Mouse (Mus musculus) left cerebral cortex, postnatal 36 days (tissue): ENCODE results near the gene Plekha1. TPM values are rescaled to one million over a fixed set of nuclear protein-coding genes. Genes with fewer than 3 reads are reported as not detected.

Source experiments
- DNase-seq, 2 experiments: peaks; one replicate each; pipeline ENCODE4 v3.0.0; 2021 to 2022; ENCODE audit warnings: low spot score in 2 of 2, mixed read lengths in 1 of 2
- intact Hi-C: fragments of 180-260 bp; cut with DNase I; formaldehyde crosslinking; loops from one replicate; pipeline ENCODE4 v1.15.1; 2025
- total RNA-seq, 2 experiments: library from RNA; stranded (reverse); gene quantifications; 2 replicates each; pipeline ENCODE4 v1.2.3; 2021

Gene Plekha1
- 100 to 1,000 TPM in 1 of 2 experiments, 10 to 100 TPM in 1; 82.7 to 107 TPM for total RNA-seq

- peak; percentile 99 to 100 for DNase-seq
- intact Hi-C loops = loop anchor here (5.0 kb wide), 2 partner anchors 36 to 39 kb away; no protein-coding TSS in a partner anchor
Measured at GRCm38 (mm10) chr7:130865613-130866591, at the start of gene Plekha1. Gene Plekha1, plus strand, starts transcription at chr7:130865756.

GRCm38 (mm10) chr7:130816243-130816642 lies 49.3 kb upstream of the Plekha1 start:
- no peak for DNase-seq
- intact Hi-C loops = no loop called here

DNA sequence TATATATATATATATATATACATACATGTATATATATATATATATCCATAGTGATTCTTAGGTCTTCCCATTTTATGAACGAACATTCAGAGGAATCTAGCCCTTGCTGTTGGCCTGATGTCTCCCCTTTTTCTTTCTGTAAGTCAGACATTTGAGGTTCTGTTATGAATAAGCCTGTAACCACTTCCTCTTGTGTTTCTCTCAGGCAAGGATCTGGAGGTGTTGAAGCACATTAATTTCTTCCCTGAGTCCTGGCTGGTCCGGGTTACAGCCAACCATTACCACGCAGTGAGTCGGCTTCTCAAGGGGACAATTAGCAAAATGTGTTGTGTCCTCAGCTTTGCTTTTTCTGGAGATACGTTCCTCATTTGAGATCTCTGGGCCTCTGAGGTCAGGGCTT lies 46.7 kb upstream of the Plekha1 start:
- DNase-seq = no peak
- intact Hi-C loops = no loop called here

- intact Hi-C loops = no loop called here
- peak in 1 of 2 experiments; percentile 23 for DNase-seq
Measured at GRCm38 (mm10) chr7:130819624-130820023, 45.9 kb upstream of the Plekha1 start.

- intact Hi-C loops = no loop called here
- DNase-seq = no peak
Measured at GRCm38 (mm10) chr7:130823992-130824391, 41.6 kb upstream of the Plekha1 start.

- no peak for DNase-seq
- intact Hi-C loops = loop anchor here (2.0 to 5.0 kb wide), 4 partner anchors 41 to 88 kb away; partner anchors contain the start of genes Btbd16 and Plekha1
Measured at GRCm38 (mm10) chr7:130826343-130826742, 39.2 kb upstream of the Plekha1 start.

- intact Hi-C loops = loop anchor here (2.0 to 5.0 kb wide), 4 partner anchors 40 to 87 kb away; partner anchors contain the start of genes Btbd16 and Plekha1
- DNase-seq = peak in 1 of 2 experiments; percentile 40
Measured at GRCm38 (mm10) chr7:130827431-130827830, 38.1 kb upstream of the Plekha1 start.

DNA sequence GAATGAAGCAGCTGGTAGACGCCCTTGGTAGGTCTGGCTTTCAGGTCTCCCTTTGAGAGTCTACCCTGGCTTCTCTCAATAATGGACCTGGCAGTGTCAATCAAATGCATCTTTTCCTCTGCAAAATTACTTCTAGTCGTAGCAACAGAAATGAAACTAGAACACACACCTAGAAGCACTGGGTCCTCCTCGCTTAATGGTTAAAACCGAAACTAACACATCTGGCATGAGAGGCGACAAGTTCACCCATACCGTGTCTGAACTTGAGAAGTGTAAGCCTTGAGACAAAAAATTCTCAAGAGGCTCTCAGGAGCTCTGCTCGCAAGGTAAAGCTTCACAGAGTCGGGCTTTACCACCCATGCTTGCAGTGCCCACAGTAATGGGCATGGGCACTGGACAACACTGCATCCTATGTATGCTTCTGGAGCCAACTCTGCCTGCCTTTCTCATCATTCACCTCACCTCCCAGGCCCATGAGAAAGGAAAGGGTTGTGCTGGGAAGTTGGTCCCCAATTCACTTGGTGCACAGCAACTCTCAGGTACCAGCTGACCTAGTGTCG lies 37.6 kb upstream of the Plekha1 start:
- DNase-seq = no peak
- intact Hi-C loops = loop anchor here (2.0 to 5.0 kb wide), 4 partner anchors 39 to 87 kb away; partner anchors contain the start of genes Btbd16 and Plekha1

GRCm38 (mm10) chr7:130828475-130828874 lies 37.1 kb upstream of the Plekha1 start:
- intact Hi-C loops = loop anchor here (5.0 kb wide), 3 partner anchors 39 to 69 kb away; partner anchors contain the start of genes Btbd16 and Plekha1
- DNase-seq = no peak

DNA sequence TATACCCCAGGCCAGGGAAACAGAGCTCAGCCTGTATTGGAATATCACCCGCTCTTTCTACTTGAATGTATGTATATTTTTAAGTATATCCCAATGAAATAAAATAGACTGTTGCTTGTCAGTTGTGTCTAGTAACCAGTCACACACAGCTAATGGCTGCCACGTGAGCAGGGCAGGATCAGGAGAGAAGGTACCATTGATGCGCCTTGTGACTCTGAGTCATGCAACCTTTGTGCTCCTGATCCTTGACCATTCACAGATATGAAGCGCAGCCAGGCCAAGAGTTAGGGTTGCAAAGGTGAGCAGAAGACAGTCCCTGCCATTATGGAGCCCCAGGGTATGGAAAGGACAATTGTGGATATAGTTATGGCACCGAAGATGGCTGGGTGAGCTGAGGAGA lies 34.0 kb upstream of the Plekha1 start:
- DNase-seq = no peak
- intact Hi-C loops = no loop called here

DNA sequence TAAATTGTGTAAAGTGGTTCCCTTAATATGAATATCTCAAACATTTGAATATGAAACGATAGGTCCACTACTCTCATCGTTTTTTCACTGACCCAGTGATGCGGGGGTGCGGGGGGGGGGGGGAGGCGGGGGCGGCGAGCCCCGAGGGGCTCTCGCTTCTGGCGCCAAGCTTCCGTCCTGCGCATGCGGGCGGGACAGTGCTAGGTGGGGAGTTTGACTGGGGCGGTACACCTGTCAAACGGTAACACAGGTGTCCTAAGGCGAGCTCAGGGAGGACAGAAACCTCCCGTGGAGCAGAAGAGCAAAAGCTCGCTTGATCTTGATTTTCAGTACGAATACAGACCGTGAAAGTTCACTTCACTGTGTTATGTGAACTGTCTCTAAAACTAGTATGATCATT lies 31.3 kb upstream of the Plekha1 start:
- intact Hi-C loops = no loop called here
- no peak for DNase-seq

- no peak for DNase-seq
- intact Hi-C loops = no loop called here
Measured at GRCm38 (mm10) chr7:130834958-130835861, 30.3 kb upstream of the Plekha1 start.

DNA sequence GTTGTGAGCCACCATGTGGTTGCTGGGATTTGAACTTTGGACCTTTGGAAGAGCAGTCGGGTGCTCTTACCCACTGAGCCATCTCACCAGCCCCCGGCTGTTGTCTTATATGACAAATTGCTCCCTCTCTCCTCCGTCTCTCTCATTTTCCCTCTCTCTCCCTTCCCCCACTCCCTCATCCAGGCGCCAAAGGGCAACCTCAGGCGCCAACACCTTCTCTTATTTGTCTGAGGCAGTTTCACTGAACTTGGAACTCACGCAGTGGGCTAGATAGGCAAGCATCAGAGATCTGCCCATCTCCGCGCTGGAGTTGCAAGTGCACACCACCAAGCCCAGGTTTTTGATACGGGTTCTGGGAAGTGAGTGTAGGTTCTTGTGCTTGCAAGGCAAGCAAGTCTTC lies 29.5 kb upstream of the Plekha1 start:
- intact Hi-C loops = no loop called here
- DNase-seq = no peak

DNA sequence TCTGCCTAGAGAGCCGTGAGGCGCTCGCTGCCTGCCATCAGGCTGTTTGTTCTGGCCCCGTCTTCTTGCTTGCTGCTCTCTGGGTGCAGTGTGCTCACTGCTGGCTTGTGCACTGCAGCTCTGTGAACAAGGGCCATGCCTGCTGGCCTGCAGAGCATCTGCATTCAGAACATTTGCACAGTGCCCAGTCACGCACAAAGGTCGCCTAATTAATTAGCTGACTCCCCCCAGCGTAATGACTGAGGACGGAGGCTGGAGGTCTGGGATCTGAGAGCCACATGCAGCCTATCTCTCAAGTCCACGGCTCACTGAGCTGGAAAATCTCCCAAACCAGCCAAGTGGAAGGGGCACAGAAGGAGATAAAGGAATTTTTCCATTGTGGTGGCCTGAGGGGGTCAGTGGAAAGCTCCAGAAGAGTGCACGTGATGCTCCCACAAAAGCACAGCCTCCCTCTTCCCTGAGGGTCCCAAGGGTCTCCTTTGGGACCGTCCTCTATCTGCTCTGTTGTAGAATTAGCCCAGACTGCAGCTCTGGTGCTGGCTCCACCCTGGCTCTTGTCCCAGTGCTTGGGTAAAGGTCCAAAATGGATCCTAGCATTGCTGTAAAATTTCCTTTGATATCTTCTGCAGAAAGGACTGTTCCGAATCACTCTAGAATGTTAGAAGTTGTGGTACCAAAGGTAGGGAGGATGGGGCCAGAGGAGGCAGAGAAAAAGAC lies 27.5 kb upstream of the Plekha1 start:
- intact Hi-C loops = no loop called here
- DNase-seq = no peak

DNA sequence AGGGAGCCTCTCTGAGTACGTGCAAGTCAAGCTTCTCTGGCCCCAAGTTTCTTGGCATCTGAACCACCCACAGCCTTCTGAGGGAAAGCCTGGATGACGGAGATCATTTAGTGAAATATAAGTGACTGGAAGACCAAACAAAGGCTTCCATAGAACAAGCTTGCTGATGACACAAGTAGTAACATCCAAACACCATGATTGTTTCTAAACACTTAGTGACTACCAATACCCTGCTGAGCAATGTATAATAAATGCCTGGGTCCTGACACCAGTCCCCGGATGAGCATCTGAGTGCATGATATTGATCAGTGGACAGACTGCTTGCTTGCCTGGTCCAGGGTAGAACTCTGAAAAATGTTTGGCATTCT lies 26.9 kb upstream of the Plekha1 start:
- intact Hi-C loops = no loop called here
- no peak for DNase-seq

- DNase-seq = no peak
- intact Hi-C loops = no loop called here
Measured at GRCm38 (mm10) chr7:130839380-130840100, 26.0 kb upstream of the Plekha1 start.

DNA sequence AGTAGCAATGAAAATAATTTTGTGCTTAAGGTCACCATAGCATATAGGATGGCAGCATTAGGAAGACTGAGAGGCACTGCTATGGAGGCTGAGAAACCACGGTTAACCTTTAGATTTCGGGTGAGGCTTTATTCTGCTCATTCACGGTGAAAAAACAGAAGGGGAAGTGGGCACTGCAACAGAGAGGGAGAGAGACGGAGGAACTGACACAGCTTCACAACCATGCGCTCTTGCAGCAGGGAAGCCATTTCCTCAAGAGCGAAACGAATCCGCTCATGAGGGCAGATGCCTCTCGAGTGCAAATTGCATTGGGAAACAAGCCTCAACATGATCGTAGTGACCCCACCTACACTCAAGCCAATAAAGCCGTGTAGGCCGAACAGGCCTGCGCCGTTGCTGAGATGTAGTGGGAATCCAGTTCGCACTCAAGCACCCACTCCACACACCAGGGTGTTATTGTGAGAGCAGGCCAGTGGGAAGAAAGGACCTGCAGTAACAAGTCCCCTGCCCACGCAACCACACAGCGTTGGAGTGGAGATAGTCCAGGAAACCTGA lies 18.3 kb upstream of the Plekha1 start:
- DNase-seq = no peak
- intact Hi-C loops = no loop called here

GRCm38 (mm10) chr7:130854684-130855292 lies 10.8 kb upstream of the Plekha1 start:
- DNase-seq = no peak
- intact Hi-C loops = no loop called here
